Mouse (Mus musculus) kidney, embryonic 16.5 days (tissue): ENCODE results near the gene D130043K22Rik. TPM values are rescaled to one million over a fixed set of nuclear protein-coding genes. Genes with fewer than 3 reads are reported as not detected.
A peak's percentile ranks its signal among the peaks of the same experiment; 100 is the strongest.

Experiments
- ATAC-seq: fragments of 200-750 bp; cut with Nextera tagmentation; 2 replicates; pipeline ENCODE4 v1.8.0; 2017; ENCODE audit warnings: moderate TSS enrichment; ENCODE audit not compliant: low FRiP score, low TSS enrichment
- H3K27ac ChIP-seq: fragments of 300-500 bp; sonication (generic); 2 replicates; pipeline ENCODE4 v1.5.1; 2014; ENCODE audit warnings: low read length
- H3K27me3 ChIP-seq: fragments of 300-500 bp; sonication (generic); 2 replicates; pipeline ENCODE4 v1.6.1; 2014; ENCODE audit warnings: low read length, control low read depth, mixed read lengths; ENCODE audit not compliant: insufficient read depth
- H3K36me3 ChIP-seq: fragments of 300-500 bp; sonication (generic); 2 replicates; pipeline ENCODE4 v1.6.1; 2014; ENCODE audit warnings: low read length, control low read depth, mixed read lengths; ENCODE audit not compliant: insufficient read depth
- H3K4me1 ChIP-seq: fragments of 300-500 bp; sonication (generic); 2 replicates; pipeline ENCODE4 v1.6.1; 2014; ENCODE audit warnings: low read length, control low read depth, mixed read lengths; ENCODE audit not compliant: insufficient read depth
- H3K4me2 ChIP-seq: fragments of 300-500 bp; sonication (generic); replicated peaks from 2 replicates; pipeline ENCODE4 v1.6.1; 2014; ENCODE audit warnings: low read depth, low read length
- H3K4me3 ChIP-seq: fragments of 300-500 bp; sonication (generic); 2 replicates; pipeline ENCODE4 v1.5.1; 2014; ENCODE audit warnings: mild to moderate bottlenecking, low read length
- H3K9ac ChIP-seq: fragments of 300-500 bp; sonication (generic); replicated peaks from 2 replicates; pipeline ENCODE4 v1.6.1; 2014; ENCODE audit warnings: low read length
- H3K9me3 ChIP-seq: fragments of 300-500 bp; sonication (generic); 2 replicates; pipeline ENCODE4 v1.6.1; 2016; ENCODE audit warnings: low read length, control low read depth
- WGBS: fragments of 180-500 bp; shearing (Covaris S2); extraction: QIAGEN DNeasy Blood & Tissue Kit; methylation state at CpG from one replicate; pipeline ENCODE4 v1.1.7; 2014; 5-methylcytosine and 5-hydroxymethylcytosine counted together
- polyA plus RNA-seq: library from polyadenylated mRNA; unstranded; fragments of >200 nt; fragmentation: Nextera tagmentation; extraction: Ambion mirVana; gene quantifications from 2 replicates; pipeline ENCODE4 v1.2.1, GENCODE M21; 2015

Gene D130043K22Rik
- polyA plus RNA-seq, 1 experiment from 2014 or later: 0.76 TPM

DNA sequence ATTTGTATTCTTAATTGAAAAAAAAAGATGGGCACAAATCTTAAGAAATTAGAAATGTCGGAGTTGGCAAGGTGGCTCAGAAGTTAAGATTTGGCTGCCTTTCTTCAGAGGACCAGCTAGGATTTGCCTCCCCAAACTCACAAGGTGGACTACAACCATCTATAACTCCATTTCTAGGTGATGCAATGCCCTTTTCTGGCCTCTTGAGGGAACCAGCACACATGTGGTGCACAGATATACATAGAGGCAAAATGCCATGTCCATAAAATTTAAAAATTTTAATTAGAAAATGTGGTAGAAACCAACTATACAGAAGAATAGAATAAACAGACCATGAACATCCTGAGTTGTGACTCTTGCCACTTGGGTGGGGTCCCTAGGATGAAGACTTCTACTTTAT, 64.2 kb downstream of the D130043K22Rik start:
- Histone ChIP-seq H3K36me3 (0 out of 2 replicates have a peak, but pooled peaks cover 4% of the 10 kb centered on the region), H3K27ac (no peak overlapping the region), H3K9ac (no peak overlapping the region), H3K9me3 (no peaks in the 10 kb centered on the region), H3K4me1 (no peaks in the 10 kb centered on the region), H3K4me2 (no peak overlapping the region), H3K4me3 (no peak overlapping the region), H3K27me3 (no peaks in the 10 kb centered on the region)
- WGBS: 97% methylated on average over 1 of the region's 1 CpGs
- no peak for ATAC-seq

DNA sequence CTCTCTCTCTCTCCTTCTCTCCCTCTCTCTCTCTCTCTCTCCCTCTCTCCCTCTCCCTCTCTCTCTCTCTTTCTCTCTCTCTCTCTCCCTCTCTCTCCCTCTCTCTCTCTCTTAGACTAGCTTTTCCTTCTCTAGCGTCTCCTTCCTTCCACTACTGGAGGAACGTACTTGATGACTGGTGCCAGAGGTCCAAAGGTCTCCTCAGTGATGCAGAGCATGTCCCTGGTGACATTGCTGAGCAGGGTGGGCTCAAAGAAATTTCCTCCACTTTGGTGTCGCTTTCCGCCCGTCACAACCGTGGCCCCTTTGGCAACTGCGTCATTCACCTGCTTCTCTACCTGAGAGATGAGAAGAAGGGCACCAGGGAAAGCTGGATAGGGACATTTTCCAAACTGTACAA, 68.6 kb downstream of the D130043K22Rik start:
- 78% methylated on average over 7 of the region's 7 CpGs for WGBS
- no peaks in the 10 kb centered on the region for H3K27me3 ChIP-seq
- no peaks in the 10 kb centered on the region for H3K4me1 ChIP-seq
- H3K9ac ChIP-seq: no peak overlapping the region
- peaks cover 10% of the 10 kb centered on the region; the same call in 1 of the 2 replicates for H3K36me3 ChIP-seq
- no peak overlapping the region for H3K4me3 ChIP-seq
- H3K27ac ChIP-seq: no peak overlapping the region
- ATAC-seq: no peak
- H3K9me3 ChIP-seq: no peaks in the 10 kb centered on the region
- H3K4me2 ChIP-seq: no peak overlapping the region

DNA sequence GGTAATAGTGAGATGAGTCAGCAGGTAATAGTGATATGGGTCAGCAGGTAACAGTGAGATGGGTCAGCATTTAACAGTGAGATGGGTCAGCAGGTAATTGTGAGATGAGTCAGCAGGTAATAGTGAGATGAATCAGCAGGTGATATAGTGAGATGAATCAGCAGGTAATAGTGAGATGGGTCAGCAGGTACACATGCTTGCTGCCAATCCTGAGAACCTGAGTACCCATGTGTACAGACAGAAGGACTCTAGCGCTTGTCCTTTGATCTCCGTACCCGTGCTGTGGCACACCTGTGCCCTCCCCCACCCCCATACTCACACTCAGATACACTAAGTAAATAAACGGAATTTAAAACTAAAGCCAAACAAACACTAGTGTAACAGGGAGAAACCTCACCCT, 70.0 kb downstream of the D130043K22Rik start:
- Histone ChIP-seq H3K9ac (no peak overlapping the region), H3K4me1 (no peaks in the 10 kb centered on the region), H3K9me3 (no peaks in the 10 kb centered on the region), H3K27ac (no peak overlapping the region), H3K36me3 (peaks cover 18% of the 10 kb centered on the region; the same call in 1 of the 2 replicates), H3K4me3 (no peak overlapping the region), H3K27me3 (no peaks in the 10 kb centered on the region), H3K4me2 (no peak overlapping the region)
- WGBS: 89% methylated on average over 4 of the region's 4 CpGs
- no peak for ATAC-seq

DNA sequence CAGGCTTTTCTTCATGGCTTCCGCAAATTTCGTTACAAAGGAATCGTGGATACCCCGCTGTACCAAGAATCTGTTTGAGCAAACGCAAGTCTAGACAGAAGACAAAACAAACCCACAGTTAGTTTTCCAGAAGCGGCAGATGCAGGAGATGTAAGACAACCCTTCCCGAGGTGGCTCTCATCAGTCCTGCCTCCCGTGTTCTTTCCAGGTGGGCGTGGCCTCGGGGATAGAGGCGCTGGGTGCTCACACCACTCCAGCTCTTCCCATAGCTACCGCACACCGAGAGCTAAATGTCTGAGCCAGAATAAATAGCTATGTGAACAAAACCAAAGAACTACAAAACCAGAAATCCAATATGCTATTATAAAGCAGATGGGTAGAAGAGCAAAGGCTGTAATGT, 70.9 kb downstream of the D130043K22Rik start:
- Histone ChIP-seq H3K4me2 (no peak overlapping the region), H3K27me3 (no peaks in the 10 kb centered on the region), H3K36me3 (peaks cover 18% of the 10 kb centered on the region; the same call in 1 of the 2 replicates), H3K9ac (no peak overlapping the region), H3K4me1 (no peaks in the 10 kb centered on the region), H3K9me3 (no peaks in the 10 kb centered on the region), H3K27ac (no peak overlapping the region), H3K4me3 (no peak overlapping the region)
- WGBS: 76% methylated on average over 13 of the region's 13 CpGs
- ATAC-seq: no peak

DNA sequence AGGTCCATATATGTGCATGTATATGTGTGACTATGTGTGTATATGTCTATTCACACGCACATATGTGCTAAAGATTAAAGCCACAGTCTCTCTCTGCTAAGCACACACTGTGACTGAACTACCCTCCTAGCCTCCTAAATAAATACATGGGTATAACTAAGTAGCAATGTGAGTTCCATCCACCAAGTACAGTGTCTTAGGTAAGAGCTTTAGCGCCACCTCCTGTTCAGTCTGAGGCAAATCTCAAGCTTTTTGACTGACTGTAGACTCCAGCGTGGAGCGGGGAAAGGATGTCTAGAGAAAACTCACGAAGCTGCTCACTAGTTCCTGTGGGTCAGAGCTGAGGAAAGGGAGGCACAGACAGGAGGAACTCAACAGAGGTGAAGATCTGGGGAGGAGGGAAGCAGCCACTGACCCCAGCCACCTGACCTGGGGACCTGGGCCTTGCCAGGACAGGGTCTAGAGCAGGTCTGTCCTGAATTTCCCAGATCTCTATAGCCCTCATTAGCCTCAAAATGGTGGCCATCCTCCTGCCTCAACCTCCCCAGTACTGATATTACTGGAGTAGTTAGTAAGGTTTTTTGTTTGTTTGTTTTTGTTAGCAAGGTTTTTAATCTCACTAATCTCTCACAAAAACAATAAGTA, 75.5 kb downstream of the D130043K22Rik start:
- Histone ChIP-seq H3K36me3 (peaks cover 20% of the 10 kb centered on the region; the same call in 1 of the 2 replicates), H3K9ac (no peak overlapping the region), H3K27ac (no peak overlapping the region), H3K4me2 (no peak overlapping the region), H3K27me3 (no peaks in the 10 kb centered on the region), H3K4me1 (no peaks in the 10 kb centered on the region), H3K4me3 (no peak overlapping the region), H3K9me3 (no peaks in the 10 kb centered on the region)
- peak; percentile 89 for ATAC-seq
- WGBS: 30% methylated on average over 5 of the region's 5 CpGs

DNA sequence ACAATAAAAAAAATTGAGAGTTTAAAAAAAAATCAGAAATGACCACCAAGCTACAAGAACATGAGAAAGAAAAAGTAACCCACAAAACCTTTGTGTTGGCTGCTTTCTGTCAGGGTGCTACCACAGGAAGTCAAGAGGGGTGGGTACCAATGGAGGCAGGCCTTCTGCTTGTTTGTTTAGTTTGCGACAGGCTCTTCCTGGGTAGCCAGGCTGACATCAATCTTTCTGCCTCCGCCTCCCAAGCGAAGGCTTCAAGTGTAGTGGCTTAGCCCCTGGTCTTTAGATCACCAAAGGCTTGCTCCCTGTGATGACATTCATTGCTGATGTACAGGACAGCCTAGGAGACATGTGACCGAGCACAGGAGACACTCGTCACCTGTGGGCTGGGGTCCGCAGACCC, 76.3 kb downstream of the D130043K22Rik start:
- 63% methylated on average over 6 of the region's 6 CpGs for WGBS
- no peak overlapping the region for H3K9ac ChIP-seq
- H3K36me3 ChIP-seq: peaks cover 20% of the 10 kb centered on the region
- H3K4me3 ChIP-seq: no peak overlapping the region
- H3K27ac ChIP-seq: no peak overlapping the region
- no peaks in the 10 kb centered on the region for H3K4me1 ChIP-seq
- H3K9me3 ChIP-seq: no peaks in the 10 kb centered on the region
- H3K4me2 ChIP-seq: no peak overlapping the region
- ATAC-seq: no peak
- no peaks in the 10 kb centered on the region for H3K27me3 ChIP-seq

DNA sequence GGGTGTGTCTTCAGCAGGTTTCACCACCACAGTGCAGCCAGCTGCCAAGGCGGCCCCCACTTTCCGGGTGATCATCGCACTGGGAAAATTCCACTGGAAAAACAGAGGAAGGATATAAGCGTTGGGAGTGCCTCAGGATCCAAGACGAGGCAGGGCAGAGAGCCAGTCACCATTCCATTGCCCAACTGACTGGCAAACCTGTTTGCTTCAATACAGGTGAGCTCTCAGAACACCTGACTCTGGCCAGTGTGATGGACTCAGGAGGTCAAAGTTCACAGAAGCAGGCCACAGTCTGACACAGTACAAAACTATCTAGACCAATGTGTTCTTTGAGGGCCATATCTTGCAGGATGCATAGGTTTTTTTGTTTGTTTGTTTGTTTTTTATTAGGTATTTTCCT, 79.1 kb downstream of the D130043K22Rik start:
- H3K9me3 ChIP-seq: no peaks in the 10 kb centered on the region
- no peak overlapping the region for H3K4me3 ChIP-seq
- 88% methylated on average over 5 of the region's 5 CpGs for WGBS
- H3K4me2 ChIP-seq: no peak overlapping the region
- no peaks in the 10 kb centered on the region for H3K27me3 ChIP-seq
- H3K36me3 ChIP-seq: peaks cover 15% of the 10 kb centered on the region
- no peak overlapping the region for H3K27ac ChIP-seq
- no peak overlapping the region for H3K9ac ChIP-seq
- ATAC-seq: no peak
- H3K4me1 ChIP-seq: no peaks in the 10 kb centered on the region

DNA sequence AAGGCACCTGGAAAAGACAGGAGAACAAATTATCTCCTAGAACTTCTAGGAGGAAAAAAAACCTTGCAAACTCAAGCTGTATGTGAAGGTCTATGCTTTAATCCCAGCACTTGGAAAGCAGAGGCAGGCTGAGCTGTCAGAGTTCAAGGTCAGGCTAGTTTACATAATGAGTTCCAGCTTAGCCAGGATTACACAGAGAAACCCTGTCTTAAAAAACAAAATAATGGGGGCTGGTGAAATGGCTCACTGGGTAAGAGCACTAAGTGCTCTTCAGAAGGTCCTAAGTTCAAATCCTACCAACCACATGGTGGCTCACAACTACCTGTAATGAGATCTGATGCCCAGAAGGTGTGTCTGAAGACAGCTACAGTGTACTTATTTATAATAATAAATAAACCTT, 85.7 kb downstream of the D130043K22Rik start:
- no peak overlapping the region for H3K4me2 ChIP-seq
- ATAC-seq: no peak
- no peaks in the 10 kb centered on the region for H3K4me1 ChIP-seq
- no peak overlapping the region for H3K4me3 ChIP-seq
- no peak overlapping the region for H3K27ac ChIP-seq
- H3K36me3 ChIP-seq: peaks cover 4% of the 10 kb centered on the region; the same call in 1 of the 2 replicates
- no peaks in the 10 kb centered on the region for H3K9me3 ChIP-seq
- no peaks in the 10 kb centered on the region for H3K27me3 ChIP-seq
- H3K9ac ChIP-seq: no peak overlapping the region

DNA sequence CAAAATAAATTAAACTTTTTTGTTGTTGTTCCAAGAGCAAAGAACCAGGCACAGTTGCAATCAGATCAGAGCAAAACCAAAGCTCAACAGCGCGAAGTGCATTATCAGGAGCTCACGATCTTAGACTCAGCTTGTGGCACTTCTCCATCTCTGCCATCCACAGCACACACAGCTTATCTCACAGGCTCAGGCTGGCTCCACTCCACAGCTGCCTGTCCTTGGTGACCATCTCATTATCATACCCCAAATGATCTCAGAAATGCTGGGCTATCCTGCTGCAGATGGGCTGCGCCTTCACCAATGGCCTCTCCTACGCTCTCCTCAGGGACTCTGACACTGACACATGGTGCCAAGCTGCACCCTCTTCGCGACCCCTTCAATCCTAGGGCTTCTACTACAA, 88.3 kb downstream of the D130043K22Rik start:
- Histone ChIP-seq H3K27ac (no peak overlapping the region), H3K9ac (no peak overlapping the region), H3K36me3 (0 out of 2 replicates have a peak, but pooled peaks cover 4% of the 10 kb centered on the region), H3K27me3 (no peaks in the 10 kb centered on the region), H3K9me3 (no peaks in the 10 kb centered on the region), H3K4me3 (no peak overlapping the region), H3K4me1 (peaks cover 5% of the 10 kb centered on the region), H3K4me2 (no peak overlapping the region)
- 93% methylated on average over 7 of the region's 7 CpGs for WGBS
- no peak for ATAC-seq

DNA sequence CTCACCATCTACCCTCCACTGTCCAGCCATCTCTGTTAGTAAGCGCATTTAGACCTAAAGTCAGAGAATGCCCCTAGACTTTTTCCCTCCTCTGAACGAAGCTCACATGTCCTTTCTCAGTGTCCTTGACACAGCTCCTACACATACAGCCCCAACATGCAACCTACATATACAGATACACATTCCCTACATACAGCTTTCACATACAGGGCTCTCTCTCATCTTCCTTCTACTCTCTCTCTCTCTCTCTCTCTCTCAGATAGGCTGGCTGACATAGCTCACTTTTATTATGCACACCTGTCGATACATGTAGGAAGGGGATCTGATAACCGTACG, 91.8 kb downstream of the D130043K22Rik start:
- H3K4me3 ChIP-seq: peak overlapping the region; percentile 90
- 0 out of 2 replicates have a peak, but pooled peaks cover 4% of the 10 kb centered on the region for H3K36me3 ChIP-seq
- peaks cover 10% of the 10 kb centered on the region for H3K4me1 ChIP-seq
- peak overlapping the region; percentile 96 for H3K9ac ChIP-seq
- H3K27me3 ChIP-seq: no peaks in the 10 kb centered on the region
- H3K27ac ChIP-seq: no peak overlapping the region
- ATAC-seq: no peak
- no peaks in the 10 kb centered on the region for H3K9me3 ChIP-seq
- H3K4me2 ChIP-seq: peak overlapping the region; percentile 83
- 34% methylated on average over 5 of the region's 5 CpGs for WGBS
